Mouse (Mus musculus): ENCODE results near the gene 1700019N19Rik.

DNA sequence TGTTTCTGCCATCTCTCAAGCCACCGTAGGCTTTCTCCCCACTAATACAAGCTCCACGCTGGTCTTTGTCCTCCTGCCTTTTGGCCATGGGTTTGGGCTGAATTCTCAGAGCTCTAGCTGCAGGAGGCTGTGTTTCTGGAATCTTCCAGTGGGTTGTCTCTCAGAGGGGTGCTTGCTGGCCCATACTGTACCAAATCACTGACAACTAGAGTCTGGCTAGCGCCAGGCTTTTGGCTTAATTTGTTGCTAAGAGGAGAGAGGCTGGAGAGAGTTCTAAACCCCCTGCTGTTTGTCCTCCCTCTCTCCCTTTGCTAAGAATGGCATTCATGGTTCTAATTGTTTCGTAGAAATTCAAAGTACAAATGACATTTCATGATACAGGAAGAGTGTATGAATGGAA lies 12.7 kb downstream of the 1700019N19Rik start:
- TF ChIP-seq POLR2A (IDR thresholded peaks at IDR 0.05; ENCODE audit: insufficient read depth, low read length) (no peak), EP300 (IDR thresholded peaks at IDR 0.05; ENCODE audit: insufficient read depth, low read depth, low read length) (no peak), CTCF (IDR thresholded peaks at IDR 0.05; ENCODE audit: low read depth, low read length) (no peak)

Measured in ES-Bruce4 (cell line).